Comparison of ENCODE assay signal across 9 mouse cellular contexts in the genomic region with DNA sequence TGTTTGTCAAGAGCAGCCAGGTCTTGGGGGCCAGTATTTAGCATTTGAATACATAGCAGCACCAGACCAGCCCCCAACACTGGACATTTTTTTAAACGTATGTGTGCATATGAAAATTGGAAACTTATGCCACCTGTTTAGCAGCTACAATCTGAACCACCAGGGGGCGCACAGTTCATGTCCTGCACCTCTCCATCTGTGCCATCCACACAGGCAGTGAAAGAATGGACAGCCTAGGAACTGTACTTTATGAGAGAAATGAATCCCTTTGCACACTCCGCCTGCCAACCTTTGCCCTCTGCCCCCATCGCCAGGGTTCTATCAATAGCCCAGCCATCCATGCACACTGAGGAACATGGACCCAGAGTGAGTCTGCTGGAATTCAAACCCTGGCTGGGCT. TPM values are rescaled to one million over a fixed set of nuclear protein-coding genes. Genes with fewer than 3 reads are reported as not detected.
DNase-seq lines count a peak whose midpoint lies in the region; ATAC-seq lines count a peak whose summit lies in the region.
"Had no signal": no experiment of that assay in that cellular context is flagged by ENCODE, and none has a peak within 500 bp of the region (broad histone marks: within the 10 kb centered on the region; RNA-seq: fewer than 3 reads in every experiment).

No protein-coding gene starts in this region.

- H3K4me3 ChIP-seq in embryonic facial prominence, embryonic 11.5 days (ENCODE audit: low read depth, low read length) = no peak overlapping the region
- H3K4me3 ChIP-seq in intestine, embryonic 16.5 days (ENCODE audit: low read length) = no peak overlapping the region
- H3K4me3 ChIP-seq: neural tube, embryonic 13.5 days had no signal

- WGBS in embryonic facial prominence, embryonic 11.5 days = 52% methylated on average over 4 of the region's 4 CpGs
- 56% methylated on average over 4 of the region's 4 CpGs for WGBS in intestine, embryonic 16.5 days

- H3K9ac ChIP-seq in embryonic facial prominence, embryonic 11.5 days (replicated peaks; ENCODE audit: low read length) = no peak overlapping the region
- H3K9ac ChIP-seq in intestine, embryonic 16.5 days (ENCODE audit: low read depth, low read length) = no peak overlapping the region
- H3K9ac ChIP-seq: neural tube, embryonic 13.5 days had no signal

- H3K27me3 ChIP-seq in embryonic facial prominence, embryonic 11.5 days (ENCODE audit: control insufficient read depth, insufficient read depth, low read length) = no peaks in the 10 kb centered on the region
- no peaks in the 10 kb centered on the region for H3K27me3 ChIP-seq in intestine, embryonic 16.5 days (replicated peaks; ENCODE audit: control insufficient read depth, insufficient read depth, low read length)
- H3K27me3 ChIP-seq: neural tube, embryonic 13.5 days had no signal

- H3K4me1 ChIP-seq in embryonic facial prominence, embryonic 11.5 days (ENCODE audit: control insufficient read depth, insufficient read depth, low read length) = no peaks in the 10 kb centered on the region
- H3K4me1 ChIP-seq in intestine, embryonic 16.5 days (ENCODE audit: control insufficient read depth, insufficient read depth, low read length) = peaks cover 9% of the 10 kb centered on the region

- no peak overlapping the region for H3K4me2 ChIP-seq in embryonic facial prominence, embryonic 11.5 days (ENCODE audit: low read depth, low read length)
- no peak overlapping the region for H3K4me2 ChIP-seq in intestine, embryonic 16.5 days (ENCODE audit: low read depth, low read length)
- H3K4me2 ChIP-seq: neural tube, embryonic 13.5 days had no signal

- ATAC-seq in embryonic facial prominence, embryonic 11.5 days (replicated peaks; ENCODE audit: insufficient number of reproducible peaks, low FRiP score, low TSS enrichment, low read depth) = no peak
- 0 out of 2 replicates have a peak, but pooled peaks have one; percentile 24 for ATAC-seq in intestine, embryonic 16.5 days
- ATAC-seq in inflammation-experienced regulatory T-cells, adult 6 months = no peak

- peak; percentile 33 for DNase-seq in right cerebral cortex, adult 18-20 months
- DNase-seq in right cerebral cortex, postnatal 25 days = no peak
- peak; percentile 84 to 85 for DNase-seq in adrenal gland, postnatal 36 days
- DNase-seq in embryonic facial prominence, embryonic 11.5 days (ENCODE audit: low spot score) = peak; percentile 68
- peak; percentile 64 for DNase-seq in lung, postnatal 10 days
- peak; percentile 71 for DNase-seq in right cerebral cortex, postnatal 14 days

- H3K27ac ChIP-seq in embryonic facial prominence, embryonic 11.5 days (replicated peaks; ENCODE audit: low read depth, low read length) = no peak overlapping the region
- no peak overlapping the region for H3K27ac ChIP-seq in intestine, embryonic 16.5 days (ENCODE audit: low read length)
- H3K27ac ChIP-seq: neural tube, embryonic 13.5 days had no signal

- no peaks in the 10 kb centered on the region for H3K9me3 ChIP-seq in embryonic facial prominence, embryonic 11.5 days (replicated peaks; ENCODE audit: control insufficient read depth, low read length)
- H3K9me3 ChIP-seq in intestine, embryonic 16.5 days (ENCODE audit: control insufficient read depth, low read length) = no peaks in the 10 kb centered on the region
- H3K9me3 ChIP-seq: neural tube, embryonic 13.5 days had no signal

- no peaks in the 10 kb centered on the region for H3K36me3 ChIP-seq in embryonic facial prominence, embryonic 11.5 days (replicated peaks; ENCODE audit: control insufficient read depth, insufficient read depth, low read depth, low read length)
- no peaks in the 10 kb centered on the region for H3K36me3 ChIP-seq in intestine, embryonic 16.5 days (ENCODE audit: control insufficient read depth, insufficient read depth, low read length)

RNA-seq across cellular contexts. Expression of a gene that starts 23.0 kb away (rescaled TPM):
- total RNA-seq in adrenal gland, postnatal 36 days (2021) = 100 to 1,000 TPM in 1 of 2 experiments, 1 to 10 TPM in 1; 8.7 to 154 TPM
- polyA plus RNA-seq in embryonic facial prominence, embryonic 11.5 days (2014; fragmentation: Nextera tagmentation; extraction: Ambion mirVana) = 0.74 and 0.99 TPM in 2 replicates
- 238 and 273 TPM in 2 replicates for polyA plus RNA-seq in intestine, embryonic 16.5 days (2015; fragmentation: Nextera tagmentation; extraction: Ambion mirVana)
- 10 to 100 TPM; 10.1 to 86.4 (median 28.2) TPM for polyA plus RNA-seq in inflammation-experienced regulatory T-cells, adult 6 months (2017; shearing (Covaris generic))

RNA-seq across cellular contexts. Expression of a gene that starts 25.3 kb away (rescaled TPM):
- not detected for total RNA-seq in adrenal gland, postnatal 36 days (2021)
- not detected in 2 replicates for polyA plus RNA-seq in embryonic facial prominence, embryonic 11.5 days (2014; fragmentation: Nextera tagmentation; extraction: Ambion mirVana)
- not detected in 2 replicates for polyA plus RNA-seq in intestine, embryonic 16.5 days (2015; fragmentation: Nextera tagmentation; extraction: Ambion mirVana)
- not detected for polyA plus RNA-seq in inflammation-experienced regulatory T-cells, adult 6 months (2017; shearing (Covaris generic))
- polyA plus RNA-seq: neural tube, embryonic 13.5 days had no signal

RNA-seq across cellular contexts. Expression of a gene that starts 26.1 kb away (rescaled TPM):
- total RNA-seq in adrenal gland, postnatal 36 days (2021) = 10 to 100 TPM; 37.0 to 48.8 TPM
- 13.3 and 14.5 TPM in 2 replicates for polyA plus RNA-seq in embryonic facial prominence, embryonic 11.5 days (2014; fragmentation: Nextera tagmentation; extraction: Ambion mirVana)
- 15.7 and 16.9 TPM in 2 replicates for polyA plus RNA-seq in intestine, embryonic 16.5 days (2015; fragmentation: Nextera tagmentation; extraction: Ambion mirVana)
- polyA plus RNA-seq in inflammation-experienced regulatory T-cells, adult 6 months (2017; shearing (Covaris generic)) = 10 to 100 TPM in 1 of 3 experiments, 1 to 10 TPM in 2; 6.4 to 10.0 (median 8.2) TPM

RNA-seq across cellular contexts. Expression of a gene that starts 44.2 kb away (rescaled TPM):
- not detected for total RNA-seq in adrenal gland, postnatal 36 days (2021)
- 0.75 and 1.0 TPM in 2 replicates for polyA plus RNA-seq in embryonic facial prominence, embryonic 11.5 days (2014; fragmentation: Nextera tagmentation; extraction: Ambion mirVana)
- polyA plus RNA-seq in intestine, embryonic 16.5 days (2015; fragmentation: Nextera tagmentation; extraction: Ambion mirVana) = 0.02 TPM in 1 of 2 replicates, not detected in the other
- not detected for polyA plus RNA-seq in inflammation-experienced regulatory T-cells, adult 6 months (2017; shearing (Covaris generic))
